Mouse (Mus musculus) forebrain, embryonic 12.5 days (tissue): ENCODE measurements around the gene Cd7. TPM values are rescaled to one million over a fixed set of nuclear protein-coding genes. Genes with fewer than 3 reads are reported as not detected.
"Not testable (repeated sequence)": the region's sequence is repeated elsewhere in the genome, so short reads cannot be mapped to it uniquely, and the experiment has no call there.

Experiments
- ATAC-seq: fragments of 200-750 bp; cut with Nextera tagmentation; 2 replicates; pipeline ENCODE4 v1.8.0; 2017; ENCODE audit warnings: moderate TSS enrichment; ENCODE audit not compliant: low FRiP score
- H3K27ac ChIP-seq: fragments of 300-500 bp; sonication (generic); 2 replicates; pipeline ENCODE4 v1.5.1; 2016; ENCODE audit warnings: mild to moderate bottlenecking
- H3K27me3 ChIP-seq: fragments of 300-500 bp; sonication (generic); 2 replicates; pipeline ENCODE4 v1.6.1; 2016; ENCODE audit warnings: mild to moderate bottlenecking
- H3K36me3 ChIP-seq: fragments of 300-500 bp; sonication (generic); replicated peaks from 2 replicates; pipeline ENCODE4 v1.6.1; 2016; ENCODE audit warnings: mild to moderate bottlenecking
- H3K4me1 ChIP-seq: fragments of 300-500 bp; sonication (generic); 2 replicates; pipeline ENCODE4 v1.6.1; 2016
- H3K4me2 ChIP-seq: fragments of 300-500 bp; sonication (generic); 2 replicates; pipeline ENCODE4 v1.6.1; 2016; ENCODE audit warnings: mild to moderate bottlenecking, moderate library complexity
- H3K4me3 ChIP-seq: fragments of 300-500 bp; sonication (generic); replicated peaks from 2 replicates; pipeline ENCODE4 v1.5.1; 2016; ENCODE audit warnings: mild to moderate bottlenecking
- H3K9ac ChIP-seq: fragments of 300-500 bp; sonication (generic); 2 replicates; pipeline ENCODE4 v1.6.1; 2016; ENCODE audit warnings: mild to moderate bottlenecking
- H3K9me3 ChIP-seq: fragments of 300-500 bp; sonication (generic); 2 replicates; pipeline ENCODE4 v1.6.1; 2016
- WGBS: fragments of 180-500 bp; shearing (Covaris S2); methylation state at CpG from one replicate; pipeline ENCODE4 v1.1.7; 2016; 5-methylcytosine and 5-hydroxymethylcytosine counted together
- polyA plus RNA-seq: library from polyadenylated mRNA; unstranded; fragments of >200 nt; fragmentation: Nextera tagmentation; extraction: Ambion mirVana; gene quantifications from 2 replicates; pipeline ENCODE4 v1.2.1, GENCODE M21; 2016

Cd7 gene
- polyA plus RNA-seq, 1 experiment from 2014 or later: not detected

DNA sequence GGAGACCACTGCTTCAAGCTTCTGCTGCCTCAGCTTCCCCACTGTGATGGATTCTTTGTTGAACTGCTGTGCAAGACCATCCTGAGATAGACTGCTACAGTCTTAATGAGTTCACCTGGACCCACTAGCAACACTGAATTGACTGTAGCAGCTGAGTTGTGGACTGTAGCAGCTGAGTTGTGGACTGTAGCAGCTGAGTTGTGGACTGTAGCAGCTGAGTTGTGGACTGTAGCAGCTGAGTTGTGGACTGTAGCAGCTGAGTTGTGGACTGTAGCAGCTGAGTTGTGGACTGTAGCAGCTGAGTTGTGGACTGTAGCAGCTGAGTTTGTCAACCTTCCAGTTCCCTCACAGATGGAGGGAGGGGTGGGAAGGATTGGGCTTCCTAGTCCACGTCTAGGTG, 3.8 kb upstream of the Cd7 start:
- WGBS: 71% methylated on average over 1 of the region's 1 CpGs
- H3K4me2 ChIP-seq, H3K9me3 ChIP-seq, H3K4me1 ChIP-seq, H3K9ac ChIP-seq, H3K27ac ChIP-seq, ATAC-seq, H3K36me3 ChIP-seq, H3K27me3 ChIP-seq, H3K4me3 ChIP-seq: not testable (repeated sequence)

DNA sequence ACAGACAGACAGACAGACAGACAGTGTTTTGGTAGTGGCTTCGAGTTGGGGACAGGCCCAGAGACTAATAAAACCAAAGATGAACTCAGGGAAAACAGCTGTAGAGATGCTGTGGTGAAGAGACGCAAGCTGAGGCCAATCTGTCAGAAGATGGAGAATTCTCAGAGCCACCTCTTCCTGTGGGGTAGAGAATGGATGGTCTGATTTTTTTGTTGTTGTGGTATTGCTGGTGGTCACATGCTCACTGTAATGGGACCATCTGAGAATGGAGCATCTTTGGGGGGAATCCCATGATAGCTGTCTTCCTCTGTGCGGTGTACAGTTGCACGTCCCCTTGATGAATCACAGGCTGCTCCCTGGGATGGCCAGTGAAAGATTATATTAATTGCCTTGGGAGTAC, 3.3 kb upstream of the Cd7 start:
- Histone ChIP-seq H3K4me3 (no peak overlapping the region), H3K27me3 (peaks cover 4% of the 10 kb centered on the region), H3K27ac (no peak overlapping the region), H3K4me2 (no peak overlapping the region), H3K9ac (no peak overlapping the region), H3K4me1 (no peaks in the 10 kb centered on the region), H3K9me3 (no peaks in the 10 kb centered on the region), H3K36me3 (no peaks in the 10 kb centered on the region)
- no peak for ATAC-seq
- 77% methylated on average over 4 of the region's 4 CpGs for WGBS

DNA sequence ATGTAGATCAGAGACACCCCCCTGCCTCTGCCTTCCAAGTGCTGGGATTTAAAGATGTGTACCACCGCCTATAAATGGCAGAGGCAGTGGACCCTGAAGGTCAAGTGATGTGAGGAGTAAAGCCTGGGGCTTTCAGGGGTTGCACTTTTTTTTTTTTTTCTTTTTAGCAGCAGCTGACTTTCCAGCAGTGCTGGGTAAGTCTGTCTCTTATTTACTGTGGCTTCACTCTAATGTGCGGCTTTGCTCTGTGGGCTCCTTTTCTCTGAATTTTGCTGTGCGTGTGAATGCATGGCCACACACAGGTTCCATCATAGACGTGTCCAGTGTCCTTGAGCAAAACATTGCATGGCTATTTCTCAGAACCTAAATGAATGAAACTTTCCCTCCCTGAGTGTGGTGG, 2.4 kb upstream of the Cd7 start:
- Histone ChIP-seq H3K27me3 (peaks cover 4% of the 10 kb centered on the region; the same call in 1 of the 2 replicates), H3K4me1 (no peaks in the 10 kb centered on the region), H3K9ac (no peak overlapping the region), H3K27ac (no peak overlapping the region), H3K4me3 (no peak overlapping the region), H3K36me3 (no peaks in the 10 kb centered on the region), H3K4me2 (no peak overlapping the region), H3K9me3 (no peaks in the 10 kb centered on the region)
- ATAC-seq: no peak
- WGBS: 67% methylated on average over 4 of the region's 4 CpGs

DNA sequence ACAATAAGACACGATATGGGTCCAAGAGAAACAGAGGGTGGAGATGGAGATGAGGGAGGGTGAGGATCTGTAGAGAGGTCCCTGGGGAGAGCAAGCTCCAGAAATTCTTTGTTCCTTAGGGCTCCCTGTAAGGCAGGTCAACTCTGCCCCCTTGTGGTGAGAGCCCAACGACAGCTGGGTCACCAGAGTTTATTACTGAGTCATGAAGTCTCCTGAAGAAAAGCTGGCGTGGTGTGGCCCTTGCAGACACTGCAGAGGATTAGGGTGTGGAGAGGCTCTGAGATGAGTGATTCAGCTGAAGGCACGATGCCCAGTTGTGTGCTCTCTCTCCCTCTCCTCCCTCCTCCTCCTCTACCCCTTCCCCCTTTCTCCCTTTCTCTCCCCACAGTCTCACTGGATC, 2.0 kb upstream of the Cd7 start:
- 3% methylated on average over 4 of the region's 4 CpGs for WGBS
- Histone ChIP-seq H3K4me1 (no peaks in the 10 kb centered on the region), H3K4me3 (no peak overlapping the region), H3K27ac (no peak overlapping the region), H3K27me3 (peaks cover 6% of the 10 kb centered on the region), H3K9me3 (no peaks in the 10 kb centered on the region), H3K36me3 (no peaks in the 10 kb centered on the region), H3K9ac (no peak overlapping the region), H3K4me2 (no peak overlapping the region)
- 0 out of 2 replicates have a peak, but pooled peaks have one; percentile 41 for ATAC-seq

DNA sequence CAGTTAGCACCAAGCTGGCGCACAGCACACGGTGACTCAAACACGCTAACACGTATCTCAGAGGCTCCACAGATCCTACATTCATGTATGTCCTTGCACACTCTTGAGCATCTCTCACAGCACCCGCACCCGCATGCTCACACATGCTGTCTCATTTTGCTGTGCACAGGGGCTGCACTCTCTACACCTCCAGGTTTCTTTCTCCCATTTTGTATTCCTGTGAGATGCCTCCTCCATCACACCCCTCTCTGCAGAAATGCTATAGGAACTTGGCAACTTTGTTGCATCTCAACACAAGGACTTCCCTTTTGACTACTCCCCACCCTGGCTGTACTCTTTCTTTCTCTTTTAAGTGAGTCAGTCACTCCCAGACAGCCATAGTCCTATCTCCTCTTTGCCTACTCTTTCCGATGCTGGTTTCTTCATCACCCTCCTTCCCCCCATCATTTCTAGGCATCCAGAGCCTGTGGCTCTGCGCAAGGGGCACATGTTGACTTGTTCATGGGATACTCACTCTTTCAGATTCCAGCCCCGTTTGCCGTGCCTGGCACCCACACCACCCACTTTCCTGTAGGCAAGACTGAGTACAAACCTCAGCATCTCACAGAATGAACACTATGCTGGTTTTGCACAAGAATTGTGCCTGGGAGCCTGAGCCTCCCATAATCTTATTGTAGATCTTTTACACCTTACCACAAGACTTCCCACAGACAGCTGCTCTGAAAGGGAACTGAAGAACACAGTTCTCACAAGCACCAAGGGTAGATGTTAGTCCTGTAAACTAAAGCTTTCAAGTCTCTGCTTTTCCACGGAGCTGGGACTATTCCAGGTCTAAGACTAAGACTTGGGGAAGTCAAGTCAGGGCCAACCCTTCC, 615 bp downstream of the Cd7 start:
- WGBS: 92% methylated on average over 11 of the region's 11 CpGs
- Histone ChIP-seq H3K4me2 (no peak overlapping the region), H3K27ac (no peak overlapping the region), H3K27me3 (peaks cover 9% of the 10 kb centered on the region; the same call in 1 of the 2 replicates), H3K4me1 (no peaks in the 10 kb centered on the region), H3K9ac (no peak overlapping the region), H3K4me3 (no peak overlapping the region), H3K9me3 (no peaks in the 10 kb centered on the region), H3K36me3 (no peaks in the 10 kb centered on the region)
- no peak for ATAC-seq

DNA sequence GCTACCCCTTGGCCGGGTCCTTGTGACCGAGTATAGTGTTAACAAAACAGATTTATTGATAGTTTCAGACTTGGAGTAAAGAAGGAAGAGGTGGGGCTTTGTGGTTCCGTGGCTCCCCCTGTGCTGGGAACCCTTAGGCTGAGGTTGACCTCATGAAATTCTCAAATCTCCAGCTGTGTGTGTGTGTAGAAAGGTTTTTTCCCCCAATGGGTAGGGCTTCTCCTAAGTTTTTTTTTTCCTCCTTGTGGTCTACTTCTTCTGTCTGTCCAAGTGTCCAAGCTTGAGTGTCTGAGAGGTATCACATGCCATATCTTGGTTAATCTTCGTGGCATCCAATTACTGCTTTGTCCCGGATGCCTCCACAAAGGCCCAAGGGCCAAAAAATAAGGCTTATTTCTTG, 6.1 kb downstream of the Cd7 start:
- WGBS: 86% methylated on average over 5 of the region's 5 CpGs
- no peak overlapping the region for H3K4me3 ChIP-seq
- no peak for ATAC-seq
- H3K9me3 ChIP-seq: no peaks in the 10 kb centered on the region
- no peaks in the 10 kb centered on the region for H3K36me3 ChIP-seq
- no peak overlapping the region for H3K27ac ChIP-seq
- H3K27me3 ChIP-seq: peaks cover 5% of the 10 kb centered on the region; the same call in 1 of the 2 replicates
- no peaks in the 10 kb centered on the region for H3K4me1 ChIP-seq
- no peak overlapping the region for H3K4me2 ChIP-seq
- H3K9ac ChIP-seq: no peak overlapping the region

DNA sequence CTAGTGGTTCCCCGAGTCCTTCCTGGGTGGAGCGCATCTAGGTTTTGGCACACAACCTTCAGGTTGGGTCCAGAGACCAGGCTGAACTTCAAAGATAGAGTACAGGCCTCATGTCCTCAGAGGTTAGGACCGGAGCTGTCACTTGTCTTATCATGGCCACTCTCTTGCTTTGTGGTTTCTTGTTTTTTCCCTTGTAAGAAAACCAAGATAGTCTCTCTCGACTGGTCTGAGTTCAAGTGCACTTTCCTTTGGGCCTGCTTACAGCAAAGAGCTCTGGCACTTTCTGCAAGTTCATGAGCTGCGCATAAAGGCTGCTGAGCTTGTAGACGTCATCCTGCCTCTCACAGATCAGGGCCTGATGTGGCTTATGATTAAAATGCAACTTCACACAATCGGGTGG, 12.0 kb downstream of the Cd7 start:
- no peak overlapping the region for H3K4me2 ChIP-seq
- H3K36me3 ChIP-seq: no peaks in the 10 kb centered on the region
- no peak overlapping the region for H3K27ac ChIP-seq
- H3K4me3 ChIP-seq: no peak overlapping the region
- H3K9me3 ChIP-seq: no peaks in the 10 kb centered on the region
- H3K27me3 ChIP-seq: no peaks in the 10 kb centered on the region
- H3K4me1 ChIP-seq: no peaks in the 10 kb centered on the region
- WGBS: 87% methylated on average over 7 of the region's 7 CpGs
- H3K9ac ChIP-seq: no peak overlapping the region
- ATAC-seq: no peak

DNA sequence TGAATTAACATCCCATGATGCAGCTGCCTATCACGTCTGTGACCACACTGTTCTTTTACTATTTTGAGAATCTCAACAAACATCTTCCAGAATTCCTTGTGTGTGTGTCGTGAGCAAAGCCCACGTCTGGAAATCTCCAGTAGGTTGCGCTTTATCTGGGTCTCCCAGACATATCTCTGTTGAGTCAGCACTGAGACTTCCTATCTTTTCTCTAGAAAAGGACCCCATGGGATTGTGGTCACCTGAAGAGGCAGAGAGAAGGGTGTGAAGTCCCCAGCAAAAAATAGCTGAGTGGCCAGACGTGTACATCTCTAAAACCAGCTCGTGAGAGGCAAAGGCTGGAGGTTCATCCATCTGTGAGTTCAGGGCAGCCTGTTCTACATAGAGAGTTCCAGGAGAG, 15.1 kb downstream of the Cd7 start:
- H3K4me1 ChIP-seq: no peaks in the 10 kb centered on the region
- ATAC-seq: no peak
- H3K36me3 ChIP-seq: no peaks in the 10 kb centered on the region
- no peaks in the 10 kb centered on the region for H3K27me3 ChIP-seq
- 72% methylated on average over 6 of the region's 6 CpGs for WGBS
- H3K9me3 ChIP-seq: no peaks in the 10 kb centered on the region
- H3K4me3 ChIP-seq: no peak overlapping the region
- no peak overlapping the region for H3K27ac ChIP-seq
- H3K4me2 ChIP-seq: no peak overlapping the region
- no peak overlapping the region for H3K9ac ChIP-seq

DNA sequence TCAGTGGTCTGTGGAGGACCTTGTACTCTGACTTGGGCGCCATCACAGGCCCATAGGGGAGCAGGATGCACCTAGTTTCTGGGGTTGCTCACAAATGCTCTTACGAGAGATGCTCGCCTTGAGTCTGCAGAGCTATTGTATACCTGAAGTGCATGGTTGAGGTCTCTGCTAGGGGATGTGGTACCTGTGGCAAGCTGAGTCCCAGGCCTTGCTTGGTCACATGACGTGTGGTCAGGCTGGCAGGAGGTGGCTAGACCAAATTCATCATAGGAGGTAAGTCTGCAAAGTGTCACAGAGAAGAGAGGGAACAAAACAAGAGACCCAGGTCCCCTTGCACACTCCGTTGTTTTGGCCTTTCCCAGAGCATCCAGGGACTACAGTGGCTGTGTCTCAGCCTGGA, 19.7 kb downstream of the Cd7 start:
- Histone ChIP-seq H3K4me1 (peaks cover 3% of the 10 kb centered on the region; the same call in 1 of the 2 replicates), H3K27me3 (no peaks in the 10 kb centered on the region), H3K4me3 (no peak overlapping the region), H3K4me2 (no peak overlapping the region), H3K27ac (no peak overlapping the region), H3K9ac (no peak overlapping the region), H3K36me3 (no peaks in the 10 kb centered on the region), H3K9me3 (no peaks in the 10 kb centered on the region)
- ATAC-seq: no peak
- 81% methylated on average over 5 of the region's 5 CpGs for WGBS

DNA sequence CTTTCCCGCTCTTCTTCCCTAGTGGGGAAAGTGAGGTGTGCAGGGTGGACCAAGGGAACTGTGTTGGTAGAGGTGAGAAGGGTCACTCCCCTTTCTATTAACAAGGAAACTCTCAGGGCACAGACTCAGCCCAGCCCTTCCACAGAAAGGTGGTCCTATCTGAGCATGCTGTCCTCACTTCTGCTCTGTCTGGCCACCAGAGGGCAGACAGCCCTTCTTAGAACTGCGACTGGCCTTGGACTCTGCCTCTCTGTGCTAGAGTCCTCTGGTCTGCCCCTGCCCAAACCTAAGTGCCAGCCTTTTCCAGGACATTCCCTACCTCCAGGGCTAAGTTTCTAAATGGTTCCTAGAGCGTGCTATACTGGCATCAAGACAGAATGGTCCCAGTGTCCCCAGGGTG, 21.5 kb downstream of the Cd7 start:
- Histone ChIP-seq H3K27me3 (no peaks in the 10 kb centered on the region), H3K4me2 (no peak overlapping the region), H3K27ac (no peak overlapping the region), H3K36me3 (no peaks in the 10 kb centered on the region), H3K9me3 (no peaks in the 10 kb centered on the region), H3K4me1 (peaks cover 3% of the 10 kb centered on the region; the same call in 1 of the 2 replicates), H3K9ac (no peak overlapping the region), H3K4me3 (no peak overlapping the region)
- peak; percentile 67; the same call in 1 of the 2 replicates for ATAC-seq
- 40% methylated on average over 3 of the region's 3 CpGs for WGBS

DNA sequence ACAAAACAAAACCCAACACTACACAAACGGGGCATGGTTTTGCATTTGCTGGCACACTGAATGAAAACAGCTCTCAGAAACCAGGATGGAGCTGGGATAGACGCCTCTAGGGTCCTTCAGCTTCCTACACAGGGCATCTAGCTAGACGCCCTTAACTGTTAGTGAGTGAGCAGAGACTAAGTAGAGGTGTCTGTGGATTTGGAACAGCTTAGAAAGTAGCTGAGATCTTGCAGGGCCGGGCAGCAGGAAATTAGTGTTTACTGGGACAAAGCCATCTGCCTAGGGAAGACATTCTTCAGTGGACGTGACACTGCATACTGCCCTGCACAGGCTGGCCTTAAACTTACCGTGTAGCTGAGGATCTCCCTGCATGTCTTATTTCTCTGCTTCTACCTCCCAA, 23.7 kb downstream of the Cd7 start:
- H3K4me3 ChIP-seq: no peak overlapping the region
- WGBS: 79% methylated on average over 6 of the region's 6 CpGs
- no peak overlapping the region for H3K27ac ChIP-seq
- no peak overlapping the region for H3K9ac ChIP-seq
- no peaks in the 10 kb centered on the region for H3K36me3 ChIP-seq
- H3K27me3 ChIP-seq: no peaks in the 10 kb centered on the region
- peaks cover 3% of the 10 kb centered on the region; the same call in 1 of the 2 replicates for H3K4me1 ChIP-seq
- H3K9me3 ChIP-seq: no peaks in the 10 kb centered on the region
- no peak overlapping the region for H3K4me2 ChIP-seq
- no peak for ATAC-seq

DNA sequence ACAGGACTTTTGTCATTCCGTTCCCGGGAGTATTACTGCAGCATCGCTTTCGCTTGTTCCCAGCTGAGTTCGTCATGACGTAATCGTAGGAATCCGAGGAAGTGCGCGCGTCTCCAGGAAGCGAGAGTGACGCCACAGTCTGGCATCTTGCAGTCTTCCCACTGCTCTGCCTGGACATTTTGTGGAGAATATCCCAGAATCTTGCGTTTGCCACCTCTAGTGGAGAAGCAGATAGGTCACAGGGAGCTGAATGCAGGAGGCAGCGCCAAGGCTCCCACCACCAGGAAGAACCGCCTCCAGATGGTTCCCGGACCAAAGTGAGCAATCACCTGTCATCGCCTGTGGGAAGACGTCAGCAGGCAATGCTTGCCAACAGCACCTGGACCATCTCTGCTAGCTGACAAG, 24.3 kb downstream of the Cd7 start:
- Histone ChIP-seq H3K4me3 (0 out of 2 replicates have a peak overlapping the region, but pooled peaks have one; percentile 2), H3K36me3 (no peaks in the 10 kb centered on the region), H3K4me1 (peaks cover 3% of the 10 kb centered on the region; the same call in 1 of the 2 replicates), H3K9ac (no peak overlapping the region), H3K27me3 (no peaks in the 10 kb centered on the region), H3K4me2 (peak overlapping the region; percentile 27), H3K9me3 (no peaks in the 10 kb centered on the region), H3K27ac (no peak overlapping the region)
- WGBS: 67% methylated on average over 19 of the region's 19 CpGs
- no peak for ATAC-seq

DNA sequence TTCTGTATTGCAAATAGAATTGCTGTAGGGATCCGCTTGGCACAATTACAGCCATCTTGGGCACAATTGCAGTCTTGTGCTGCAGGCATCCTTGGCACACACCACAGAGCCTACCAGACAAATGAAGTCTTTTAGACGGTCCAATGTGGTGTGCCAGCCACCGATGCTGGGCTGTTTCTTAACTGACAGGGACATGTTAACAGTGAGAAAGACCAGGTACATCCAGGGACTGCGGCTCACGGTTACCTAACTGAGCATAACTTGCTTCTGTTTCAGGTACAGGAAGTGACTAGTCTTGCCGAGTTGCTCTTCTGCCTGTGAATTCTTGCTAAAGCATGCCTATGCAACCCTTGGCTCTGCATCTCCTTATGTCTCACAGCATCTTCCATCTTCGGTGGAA, 25.6 kb downstream of the Cd7 start:
- ATAC-seq: no peak
- Histone ChIP-seq H3K4me1 (peaks cover 3% of the 10 kb centered on the region; the same call in 1 of the 2 replicates), H3K27ac (no peak overlapping the region), H3K9me3 (no peaks in the 10 kb centered on the region), H3K27me3 (no peaks in the 10 kb centered on the region), H3K9ac (no peak overlapping the region), H3K36me3 (no peaks in the 10 kb centered on the region), H3K4me3 (no peak overlapping the region), H3K4me2 (no peak overlapping the region)
- WGBS: 89% methylated on average over 7 of the region's 7 CpGs
